In genomic region chr1:136625019-136625895, GRCm38 (mm10) we compare ENCODE assay signal across 8 mouse cellular contexts. TPM values are rescaled to one million over a fixed set of nuclear protein-coding genes. Genes with fewer than 3 reads are reported as not detected.
DNase-seq lines count a peak whose midpoint lies in the region; ATAC-seq and TF ChIP-seq lines count a peak whose summit lies in the region.

No protein-coding gene starts in this region.

- peak overlapping the region; percentile 98 for H3K27ac ChIP-seq in forebrain, postnatal 0 days (ENCODE audit: low read depth, low read length)
- peak overlapping the region; percentile 93 for H3K27ac ChIP-seq in lung, postnatal 0 days (ENCODE audit: low read length)

- peak; percentile 48 for TF ChIP-seq CTCF in forebrain, postnatal 0 days (IDR thresholded peaks at IDR 0.05; ENCODE audit: low read depth)
- peak; percentile 44; the same call in 1 of the 2 replicates for TF ChIP-seq CTCF in lung, postnatal 0 days (IDR thresholded peaks at IDR 0.05)

- no peaks in the 10 kb centered on the region for H3K9me3 ChIP-seq in forebrain, postnatal 0 days (ENCODE audit: low read length)
- H3K9me3 ChIP-seq in lung, postnatal 0 days (ENCODE audit: low read length) = no peaks in the 10 kb centered on the region

- no peak for TF ChIP-seq EP300 in lung, postnatal 0 days (IDR thresholded peaks at IDR 0.05)

- peaks cover 23% of the 10 kb centered on the region for H3K4me1 ChIP-seq in forebrain, postnatal 0 days (ENCODE audit: insufficient read depth)
- peaks cover 22% of the 10 kb centered on the region; the same call in 1 of the 2 replicates for H3K4me1 ChIP-seq in lung, postnatal 0 days (ENCODE audit: insufficient read depth, low read depth, low read length)

- WGBS in forebrain, postnatal 0 days = 2% methylated on average over 48 of the region's 92 CpGs
- 3% methylated on average over 56 of the region's 92 CpGs for WGBS in lung, postnatal 0 days

- peak; percentile 60 for ATAC-seq in forebrain, postnatal 0 days
- ATAC-seq in lung, postnatal 0 days = peak; percentile 43

- peak; percentile 44 for DNase-seq in MN1 (ENCODE audit: low spot score)
- peak; percentile 46 for DNase-seq in cerebellum, adult 8-10 months
- peak; percentile 47 for DNase-seq in forebrain, postnatal 0 days
- DNase-seq in heart, postnatal 4 days = peak; percentile 57
- peak; percentile 50 for DNase-seq in layer of hippocampus, adult 9-11 months
- peak; percentile 44 for DNase-seq in lung, postnatal 0 days (ENCODE audit: low spot score)
- DNase-seq in retina, embryonic 14.5 days (ENCODE audit: low spot score) = peak; percentile 51
- peak; percentile 60 for DNase-seq in urinary bladder, adult 2 months (ENCODE audit: low spot score)

- no peaks in the 10 kb centered on the region for H3K36me3 ChIP-seq in forebrain, postnatal 0 days (ENCODE audit: insufficient read depth)
- no peaks in the 10 kb centered on the region for H3K36me3 ChIP-seq in lung, postnatal 0 days (ENCODE audit: insufficient read depth, low read length)

- peak overlapping the region; percentile 78 for H3K4me2 ChIP-seq in forebrain, postnatal 0 days (ENCODE audit: low read depth)
- peak overlapping the region; percentile 85 for H3K4me2 ChIP-seq in lung, postnatal 0 days (replicated peaks; ENCODE audit: low read depth, low read length)

- peak overlapping the region; percentile 97 for H3K9ac ChIP-seq in forebrain, postnatal 0 days
- H3K9ac ChIP-seq in lung, postnatal 0 days (replicated peaks; ENCODE audit: low read depth) = peak overlapping the region; percentile 92

- H3K4me3 ChIP-seq in forebrain, postnatal 0 days (ENCODE audit: low read depth, low read length) = peak overlapping the region; percentile 85
- peak overlapping the region; percentile 93 for H3K4me3 ChIP-seq in lung, postnatal 0 days (ENCODE audit: low read depth, low read length)

- no peaks in the 10 kb centered on the region for H3K27me3 ChIP-seq in forebrain, postnatal 0 days (ENCODE audit: insufficient read depth, low read length)
- no peaks in the 10 kb centered on the region for H3K27me3 ChIP-seq in lung, postnatal 0 days (replicated peaks; ENCODE audit: insufficient read depth, low read length)

RNA-seq across cellular contexts. Expression of gene Zfp281, which starts 0.6 kb away (rescaled TPM):
- total RNA-seq in forebrain, postnatal 0 days (2014; rRNA removed) = 37.2 and 43.6 TPM in 2 replicates
- polyA plus RNA-seq in forebrain, postnatal 0 days (2015; fragmentation: Nextera tagmentation; extraction: Ambion mirVana) = 23.5 and 23.7 TPM in 2 replicates
- total RNA-seq in heart, postnatal 4 days (2021) = 10 to 100 TPM; 14.2 TPM
- polyA plus RNA-seq in lung, postnatal 0 days (2015; fragmentation: Nextera tagmentation; extraction: Ambion mirVana) = 15.3 and 16.4 TPM in 2 replicates
- 8.5 and 11.4 TPM in 2 replicates for polyA plus RNA-seq in urinary bladder, adult 2 months (2012; rRNA removed)

Comparison
In these comparisons a context has a peak if more than half of its experiments do, and no peak if none do; other contexts are left out.
1. Peak in every context shown above with its lines: DNase-seq, ATAC-seq, H3K4me3 ChIP-seq and H3K27ac ChIP-seq.